Mouse (Mus musculus): ENCODE data around the gene Arhgap22.

GRCm38 (mm10) chr14:33362807-33363206, 149.0 kb downstream of the Arhgap22 start:
- TF ChIP-seq GATA1 (IDR thresholded peaks at IDR 0.05; ENCODE audit: low read depth, low read length) = no peak
- no peak for TF ChIP-seq POLR2AphosphoS2 (IDR thresholded peaks at IDR 0.05; ENCODE audit: low read length)
- TF ChIP-seq SMC3 (IDR thresholded peaks at IDR 0.05; ENCODE audit: low read depth, low read length) = no peak
- no peak for TF ChIP-seq EP300 (IDR thresholded peaks at IDR 0.05; ENCODE audit: low read depth in 1 of 2, low read length in 2 of 2)
- TF ChIP-seq USF2 (IDR thresholded peaks at IDR 0.05; ENCODE audit: borderline replicate concordance in 1 of 2, insufficient read depth in 1 of 2, low read depth in 1 of 2, low read length in 2 of 2) = no peak

Data from MEL (cell line).